Mouse (Mus musculus) neural tube, embryonic 10.5 days (tissue): Measurements from ENCODE around the gene Fam43a.
A peak's percentile ranks its signal among the peaks of the same experiment; 100 is the strongest.

Experiments
- DNase-seq: peaks from one replicate; pipeline ENCODE4 v3.0.0-alpha.2; 2017; ENCODE audit warnings: low spot score; ENCODE audit errors: extremely low spot score

Fam43a gene

GRCm38 (mm10) chr16:30595835-30596557 lies 3.5 kb upstream of the Fam43a start:
- no peak for DNase-seq

- peak; percentile 93 for DNase-seq
Observed at GRCm38 (mm10) chr16:30596959-30597681, 2.4 kb upstream of the Fam43a start.

DNA sequence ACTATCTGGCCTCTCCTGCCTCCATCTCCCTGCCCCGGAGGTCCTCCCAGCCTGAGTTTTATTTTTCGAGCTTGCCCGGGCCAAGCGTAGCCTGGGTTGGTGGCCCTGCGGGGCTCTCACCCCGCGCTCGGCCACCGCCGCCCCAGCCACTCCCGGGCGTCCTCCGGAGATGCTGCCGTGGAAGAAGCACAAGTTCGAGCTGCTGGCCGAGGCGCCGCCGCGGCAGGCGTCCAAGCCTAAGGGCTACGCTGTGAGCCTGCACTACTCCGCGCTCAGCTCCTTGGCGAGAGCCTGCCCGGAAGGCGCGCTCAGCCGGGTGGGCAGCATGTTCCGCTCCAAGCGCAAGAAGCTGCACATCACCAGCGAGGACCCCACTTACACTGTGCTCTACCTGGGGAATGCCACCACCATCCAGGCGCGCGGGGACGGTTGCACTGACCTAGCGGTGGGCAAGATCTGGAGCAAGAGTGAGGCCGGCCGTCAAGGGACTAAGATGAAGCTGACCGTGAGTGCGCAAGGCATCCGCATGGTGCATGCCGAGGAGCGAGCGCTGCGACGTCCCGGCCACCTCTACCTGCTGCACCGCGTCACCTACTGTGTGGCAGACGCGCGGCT lies 1.0 kb downstream of the Fam43a start:
- peak; percentile 77 for DNase-seq

GRCm38 (mm10) chr16:30601046-30601832 lies 1.7 kb downstream of the Fam43a start:
- peak; percentile 69 for DNase-seq

DNA sequence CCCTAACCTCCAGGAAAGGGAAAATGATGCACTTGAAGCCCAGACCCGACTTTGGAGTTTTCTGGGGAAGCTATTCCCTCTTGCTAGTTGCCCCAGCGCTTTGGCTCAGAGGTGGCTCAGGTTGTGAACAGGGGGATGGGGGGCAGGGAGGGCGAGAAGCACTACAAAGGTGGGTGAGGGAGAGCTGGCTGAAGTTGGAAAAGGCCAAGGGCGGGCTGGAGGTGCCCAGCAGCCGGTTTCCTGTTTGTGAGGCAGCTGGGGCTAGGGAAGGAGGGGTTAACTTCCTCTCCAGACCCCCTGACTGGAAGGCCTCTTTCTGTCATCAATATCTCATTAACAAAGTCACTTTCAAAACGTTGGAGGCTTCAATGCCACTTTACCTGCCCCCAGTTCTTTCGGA lies 2.4 kb downstream of the Fam43a start:
- DNase-seq, result no peak

DNA sequence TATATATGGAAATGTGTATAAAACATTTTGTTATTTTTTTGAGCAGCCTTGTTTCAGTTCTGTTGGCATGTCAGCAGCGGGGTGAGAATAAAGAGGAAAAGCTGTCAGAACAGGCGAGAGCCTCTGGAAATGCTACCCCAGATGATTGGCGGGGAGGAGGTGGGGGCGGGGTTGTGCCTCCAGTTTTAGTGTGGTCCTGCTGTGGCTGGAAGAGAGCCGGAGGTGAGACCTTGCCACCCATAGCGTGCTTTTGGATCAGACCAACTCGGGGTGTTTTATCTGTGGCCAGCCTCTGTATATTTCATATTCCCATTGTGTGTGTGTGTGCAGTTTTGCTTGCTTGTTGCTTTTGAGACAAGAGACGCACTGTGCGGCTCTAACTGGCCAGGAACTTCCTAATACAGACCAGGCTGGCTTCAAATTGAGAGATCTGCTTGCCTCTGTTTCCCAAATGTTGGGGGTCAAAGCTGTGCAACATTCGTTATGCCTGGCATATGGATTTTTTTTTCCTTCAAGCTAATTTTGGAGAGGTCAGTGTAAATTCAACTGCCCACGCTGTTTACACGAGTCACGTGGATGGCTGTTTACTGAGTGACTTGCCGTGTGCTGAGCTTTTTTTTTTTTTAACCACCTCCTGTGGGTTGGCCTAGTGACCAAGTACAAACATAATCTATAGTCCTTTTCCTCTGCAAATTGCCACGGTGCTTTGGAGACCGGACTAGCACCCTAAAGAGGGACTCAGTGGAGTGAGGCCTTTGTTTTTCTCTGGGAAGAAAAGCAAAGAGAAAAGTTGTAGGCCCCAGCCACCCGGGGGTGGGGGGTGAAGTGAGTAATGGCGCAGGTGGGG lies 3.4 kb downstream of the Fam43a start:
- peak; percentile 37 for DNase-seq

DNA sequence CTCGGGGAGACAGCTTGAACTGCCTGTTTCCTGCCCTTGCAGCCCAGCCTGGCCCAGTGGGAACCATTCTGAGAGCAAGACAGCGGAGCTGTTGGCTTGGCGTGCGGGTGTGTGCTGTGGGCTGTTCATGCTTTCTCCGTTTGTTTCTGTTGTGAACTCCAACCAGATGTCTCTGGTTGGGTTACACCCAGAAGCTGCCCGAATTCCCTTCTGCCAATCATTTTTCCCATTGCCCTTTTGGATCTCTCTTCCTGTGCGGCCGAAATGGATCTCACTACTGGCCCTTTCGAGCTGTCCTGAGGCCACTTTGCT lies 4.0 kb downstream of the Fam43a start:
- no peak for DNase-seq

GRCm38 (mm10) chr16:30604061-30604806 lies 4.7 kb downstream of the Fam43a start:
- no peak for DNase-seq

DNA sequence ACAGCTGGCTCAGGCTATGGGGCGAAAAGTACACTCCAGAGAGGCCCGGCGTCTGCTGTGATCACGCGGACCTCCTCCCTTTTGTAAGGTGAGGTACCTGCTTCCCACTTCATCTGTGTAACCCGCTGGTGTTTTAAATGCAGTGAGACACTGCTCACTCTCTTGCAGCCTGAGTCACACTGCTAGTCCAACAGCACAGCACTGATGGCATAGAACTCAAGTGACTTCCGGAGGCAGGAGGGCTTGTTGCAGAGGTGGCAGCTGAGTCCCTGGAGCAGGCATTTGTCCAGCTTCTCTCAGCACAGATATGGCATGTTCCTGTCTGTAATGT lies 5.2 kb downstream of the Fam43a start:
- no peak for DNase-seq

- DNase-seq, result peak; percentile 28
Observed at GRCm38 (mm10) chr16:30605528-30605927, 6.0 kb downstream of the Fam43a start.

DNA sequence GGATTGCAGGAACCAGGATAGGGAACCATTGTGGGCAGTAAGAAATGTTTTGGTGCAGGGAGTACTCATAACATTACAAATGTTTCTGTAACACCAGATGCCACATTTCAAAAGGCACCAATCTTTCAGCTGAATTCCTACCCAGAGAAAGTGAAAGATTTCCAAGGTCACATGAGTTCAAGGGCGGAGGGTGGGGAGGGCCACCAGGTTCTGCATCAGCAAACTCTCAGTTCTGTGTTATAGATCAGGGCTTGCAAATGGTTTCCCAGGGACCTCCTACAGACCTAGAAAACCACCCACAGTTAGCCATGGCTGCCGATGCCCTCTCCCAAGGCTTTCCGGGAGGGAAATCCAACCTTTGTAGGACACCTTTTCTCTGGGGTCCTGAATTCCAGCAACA lies 8.3 kb downstream of the Fam43a start:
- no peak for DNase-seq

DNA sequence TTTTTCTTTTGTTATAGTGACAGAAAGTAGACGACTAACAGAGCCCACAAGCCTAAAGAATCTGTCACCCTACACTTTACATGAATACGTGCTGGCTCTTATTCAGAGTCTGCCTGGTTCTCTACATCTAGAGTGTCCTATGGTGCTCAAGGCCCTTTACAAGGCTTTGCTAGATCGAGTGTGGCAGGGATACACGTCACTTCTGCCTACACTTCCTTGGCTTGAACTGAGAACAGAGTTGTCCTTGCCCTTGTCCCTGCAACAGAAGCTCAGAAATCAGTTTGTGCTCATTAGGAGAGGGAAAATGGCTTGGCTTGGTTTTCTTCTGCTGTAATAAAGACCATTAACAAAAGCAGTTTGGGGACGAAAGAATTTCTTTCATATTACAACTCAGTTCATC lies 11.8 kb downstream of the Fam43a start:
- DNase-seq, result no peak

- DNase-seq, result no peak
Observed at GRCm38 (mm10) chr16:30613122-30613521, 13.6 kb downstream of the Fam43a start.

- no peak for DNase-seq
Observed at GRCm38 (mm10) chr16:30614122-30614521, 14.6 kb downstream of the Fam43a start.

DNA sequence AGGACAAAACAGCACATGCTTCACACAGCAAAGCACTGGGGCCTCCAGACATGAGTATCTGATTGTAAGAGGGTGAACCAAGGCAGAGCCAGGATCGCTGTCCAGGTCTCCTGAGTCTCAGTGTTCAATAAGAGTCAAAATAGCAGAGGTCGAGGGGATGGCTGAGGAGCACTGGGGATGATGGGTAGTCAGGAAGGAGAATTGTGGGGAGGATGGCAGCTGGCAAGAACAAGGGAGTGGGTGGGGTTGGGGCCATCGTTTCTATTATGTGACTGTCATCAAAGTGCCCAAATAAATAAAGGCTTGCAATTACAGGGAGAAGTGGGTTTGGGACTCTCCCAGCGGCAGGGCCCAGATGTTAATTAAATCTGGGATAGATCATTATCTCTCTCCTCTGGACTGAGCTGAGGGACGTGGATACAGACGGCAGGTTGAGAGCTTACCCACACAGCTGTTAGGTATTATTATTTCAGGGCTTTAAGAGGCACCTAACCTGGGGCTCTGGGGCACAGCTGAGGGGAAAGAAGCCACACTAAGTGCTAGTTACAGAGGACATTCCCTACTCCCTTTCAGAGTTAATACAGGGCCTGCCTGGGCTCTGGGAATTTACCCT lies 15.3 kb downstream of the Fam43a start:
- DNase-seq, result no peak

GRCm38 (mm10) chr16:30616281-30616680 lies 16.8 kb downstream of the Fam43a start:
- DNase-seq, result no peak

DNA sequence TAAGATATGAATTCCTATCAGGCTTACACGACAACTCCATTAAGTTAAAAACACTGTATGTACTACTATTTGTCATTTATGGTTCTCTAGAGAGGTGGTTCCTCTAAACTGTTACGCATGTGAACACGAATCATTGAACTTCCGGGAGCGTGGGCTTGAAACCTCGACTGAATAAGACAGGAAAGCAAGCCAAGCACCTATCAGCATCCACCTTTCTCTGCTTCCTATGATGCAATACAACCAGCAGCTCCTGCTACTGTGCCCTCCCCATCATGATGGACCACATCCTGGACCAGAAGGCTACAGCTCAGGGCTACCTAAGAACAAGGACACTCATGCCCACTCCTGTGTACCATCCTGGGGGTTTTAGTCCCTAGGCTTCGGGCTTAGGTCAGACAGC lies 24.1 kb downstream of the Fam43a start:
- no peak for DNase-seq

- DNase-seq, result no peak
Observed at GRCm38 (mm10) chr16:30624640-30625039, 25.1 kb downstream of the Fam43a start.

GRCm38 (mm10) chr16:30627586-30628337 lies 28.2 kb downstream of the Fam43a start:
- DNase-seq, result no peak
